Mouse (Mus musculus): ENCODE data around the gene Rab40c.

Rab40c gene

GRCm38 (mm10) chr17:25946349-25946748, 26.8 kb upstream of the Rab40c start:
- no peak for DNase-seq (ENCODE audit: low read depth)

- DNase-seq (ENCODE audit: low read depth): no peak
These were observed 26.1 kb upstream of the Rab40c start for GRCm38 (mm10) chr17:25945517-25946155.

GRCm38 (mm10) chr17:25944366-25945163, 25.0 kb upstream of the Rab40c start, which contains the start of the genes Pigq and Nhlrc4:
Gene Pigq (minus strand): TSS chr17:25944936.
Gene Nhlrc4 (minus strand): TSS chr17:25944961.
- no peak for DNase-seq (ENCODE audit: low read depth)

GRCm38 (mm10) chr17:25943769-25944168, 24.2 kb upstream of the Rab40c start:
- no peak for DNase-seq (ENCODE audit: low read depth)

GRCm38 (mm10) chr17:25943221-25943620, 23.7 kb upstream of the Rab40c start:
- DNase-seq (ENCODE audit: low read depth): no peak

GRCm38 (mm10) chr17:25942597-25943151, 23.1 kb upstream of the Rab40c start:
- no peak for DNase-seq (ENCODE audit: low read depth)

- DNase-seq (ENCODE audit: low read depth): peak; percentile 86
These were observed 22.1 kb upstream of the Rab40c start for GRCm38 (mm10) chr17:25941511-25942241.

- DNase-seq (ENCODE audit: low read depth): no peak
These were observed 15.0 kb upstream of the Rab40c start for GRCm38 (mm10) chr17:25934526-25934925.

GRCm38 (mm10) chr17:25925348-25925747, 5.8 kb upstream of the Rab40c start:
- DNase-seq (ENCODE audit: low read depth): no peak

- DNase-seq (ENCODE audit: low read depth): peak; percentile 68
These were observed 2.6 kb upstream of the Rab40c start for GRCm38 (mm10) chr17:25922120-25922519.

GRCm38 (mm10) chr17:25919786-25920642, 487 bp upstream of the Rab40c start:
- peak; percentile 100 for DNase-seq (ENCODE audit: low read depth)

GRCm38 (mm10) chr17:25918037-25918750, 1.3 kb downstream of the Rab40c start:
- DNase-seq (ENCODE audit: low read depth): no peak

GRCm38 (mm10) chr17:25916931-25917647, 2.4 kb downstream of the Rab40c start:
- no peak for DNase-seq (ENCODE audit: low read depth)

- DNase-seq (ENCODE audit: low read depth): no peak
These were observed 5.2 kb downstream of the Rab40c start for GRCm38 (mm10) chr17:25914295-25914694.

GRCm38 (mm10) chr17:25913877-25914275, 5.7 kb downstream of the Rab40c start:
- DNase-seq (ENCODE audit: low read depth): no peak

- DNase-seq (ENCODE audit: low read depth): no peak
These were observed 6.2 kb downstream of the Rab40c start for GRCm38 (mm10) chr17:25913186-25913876.

- DNase-seq (ENCODE audit: low read depth): no peak
These were observed 7.7 kb downstream of the Rab40c start for GRCm38 (mm10) chr17:25911816-25912215.

- DNase-seq (ENCODE audit: low read depth): no peak
These were observed 11.9 kb downstream of the Rab40c start for GRCm38 (mm10) chr17:25907640-25908039.

- DNase-seq (ENCODE audit: low read depth): no peak
These were observed 16.5 kb downstream of the Rab40c start for GRCm38 (mm10) chr17:25903061-25903460.
